Mouse (Mus musculus) layer of hippocampus, adult 2 months (tissue): ENCODE results near the gene Rpl35a. TPM values are rescaled to one million over a fixed set of nuclear protein-coding genes. Genes with fewer than 3 reads are reported as not detected.
A peak's percentile ranks its signal among the peaks of the same experiment; 100 is the strongest.
"Not testable (repeated sequence)": the region's sequence is repeated elsewhere in the genome, so short reads cannot be mapped to it uniquely, and the experiment has no call there.

ENCODE experiments used
- DNase-seq, 2 experiments: peaks; one replicate each; pipeline ENCODE4 v3.0.0; 2022; ENCODE audit warnings: low spot score in 2 of 2
- H3K27ac ChIP-seq: fragments of 200-600 bp; 2 replicates; pipeline ENCODE4 v1.8.1; 2022
- H3K4me3 ChIP-seq: fragments of 200-600 bp; 2 replicates; pipeline ENCODE4 v1.8.1; 2022; ENCODE audit warnings: mild to moderate bottlenecking
- CTCF ChIP-seq: fragments of 200-600 bp; conservative IDR thresholded peaks from 2 replicates; pipeline ENCODE4 v1.8.1; 2022; ENCODE audit warnings: antibody characterized with exemption, mild to moderate bottlenecking, moderate library complexity
- total RNA-seq, 2 experiments: library from RNA; stranded (reverse); gene quantifications; 2 replicates each; pipeline ENCODE4 v1.2.3; 2021

The Rpl35a gene
- total RNA-seq, 2 experiments from 2014 or later: 323 to 325 TPM

DNA sequence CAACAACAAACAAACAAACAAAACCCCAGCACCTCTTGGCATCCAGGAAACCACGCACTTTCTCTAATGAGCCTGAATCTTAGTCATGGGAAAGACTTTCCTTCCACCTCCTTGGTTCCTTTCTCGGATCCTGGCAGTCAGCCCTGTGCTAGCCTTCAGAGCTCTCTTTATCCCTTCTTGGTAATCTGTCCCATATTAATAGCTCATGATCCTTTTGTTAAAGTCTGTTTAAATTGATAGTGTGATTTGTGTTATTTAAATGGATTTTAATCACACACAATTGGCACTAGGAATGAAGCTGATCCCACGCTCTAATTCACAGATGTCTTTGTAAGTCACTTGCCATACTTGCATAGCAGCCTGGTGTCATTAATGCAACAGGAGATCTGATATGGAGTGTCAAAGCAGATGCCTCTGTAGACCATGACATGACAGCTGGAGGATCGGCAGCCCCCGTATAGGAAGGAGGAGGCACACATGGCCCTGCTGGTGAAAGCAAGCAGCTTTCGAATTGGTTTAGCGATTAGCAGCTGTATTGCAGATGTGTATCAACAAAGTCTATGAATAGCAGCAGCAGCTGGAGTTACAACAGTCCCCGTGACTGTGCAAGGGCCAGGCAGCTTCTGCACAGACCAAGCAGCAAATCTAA is 31.7 kb upstream of the Rpl35a start:
- peak; percentile 44 to 69 for DNase-seq
- Histone ChIP-seq H3K27ac (peak overlapping the region; percentile 77), H3K4me3 (no peak overlapping the region)
- no peak for TF ChIP-seq CTCF

DNA sequence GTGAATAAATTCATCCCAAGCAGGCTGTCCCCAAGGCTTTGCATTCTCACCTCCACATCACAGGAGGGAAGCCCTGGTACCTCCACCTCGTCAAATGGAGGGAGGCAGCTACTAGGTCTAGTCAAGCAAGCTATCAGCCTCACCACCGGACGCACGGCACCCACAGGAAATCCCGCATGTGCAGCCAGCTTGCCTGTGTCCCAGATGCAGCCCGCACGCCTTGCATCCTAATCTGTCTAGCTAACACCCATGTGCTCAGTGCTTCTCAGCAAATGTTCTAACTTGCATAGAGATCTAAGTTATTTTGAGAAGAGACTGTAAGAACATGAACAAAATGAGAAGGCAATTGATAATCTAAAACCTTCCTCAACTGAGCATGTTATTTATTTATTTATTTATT is 29.9 kb upstream of the Rpl35a start:
- H3K27ac ChIP-seq: no peak overlapping the region
- no peak overlapping the region for H3K4me3 ChIP-seq
- no peak for TF ChIP-seq CTCF
- no peak for DNase-seq

DNA sequence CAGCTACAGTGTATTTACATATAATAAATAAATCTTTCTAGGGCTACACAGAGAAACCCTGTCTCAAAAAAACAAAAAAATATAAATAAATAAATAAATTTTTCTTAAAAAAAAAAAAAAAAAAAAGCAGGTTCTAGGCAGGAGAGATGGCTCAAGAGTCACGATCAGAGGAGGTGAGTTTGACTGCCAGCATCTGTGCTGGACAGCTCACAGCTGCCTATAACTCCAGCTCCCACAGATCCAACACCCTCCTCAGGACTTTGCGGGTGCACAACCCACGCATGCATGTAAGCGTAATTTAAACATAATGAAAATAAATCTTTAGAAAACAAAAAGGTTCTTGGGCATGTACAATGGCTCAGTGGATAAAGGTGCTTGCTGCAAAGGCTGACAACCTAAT is 20.2 kb upstream of the Rpl35a start:
- H3K4me3 ChIP-seq: no peak overlapping the region
- TF ChIP-seq CTCF: no peak
- DNase-seq: no peak
- H3K27ac ChIP-seq: no peak overlapping the region

DNA sequence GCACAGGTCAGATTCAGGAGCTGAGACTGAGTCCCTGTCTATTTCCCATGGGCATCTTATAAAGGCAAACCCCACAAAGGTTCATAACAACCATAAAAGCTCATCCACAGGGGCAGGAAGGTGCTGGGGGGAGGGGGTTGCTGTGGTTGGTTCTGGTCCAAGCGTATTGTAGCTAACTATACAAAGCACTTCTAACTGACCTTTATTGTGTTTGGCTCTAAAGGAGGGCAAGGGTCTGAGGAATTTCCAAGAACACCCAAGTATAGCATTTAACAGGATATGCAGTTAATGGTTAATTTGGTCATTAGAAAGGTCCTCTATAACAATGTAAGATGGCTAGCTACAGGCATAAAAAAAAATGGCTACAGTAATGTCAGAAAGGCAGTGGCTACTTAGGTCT is 13.6 kb upstream of the Rpl35a start:
- Histone ChIP-seq H3K4me3 (no peak overlapping the region), H3K27ac (no peak overlapping the region)
- DNase-seq: no peak
- TF ChIP-seq CTCF: no peak

DNA sequence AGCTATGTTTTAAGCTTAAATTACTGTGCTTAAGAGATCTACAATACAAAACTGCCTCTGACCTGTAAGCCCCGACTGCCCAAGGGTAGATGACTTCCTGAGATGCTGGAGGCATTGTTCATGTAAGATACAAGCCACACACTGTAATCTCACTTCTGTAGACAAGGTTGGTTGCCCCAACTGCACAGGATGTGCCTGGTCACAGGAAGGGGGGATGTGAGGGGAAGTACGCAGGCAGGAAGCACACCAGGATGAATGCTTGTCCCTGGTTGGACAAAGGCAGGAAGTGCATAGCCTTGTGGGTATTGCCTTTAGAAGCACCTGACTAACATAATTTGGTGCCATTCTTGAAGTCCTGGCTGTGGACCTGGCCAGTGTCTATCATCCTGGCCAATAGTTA is 13.0 kb upstream of the Rpl35a start:
- no peak overlapping the region for H3K27ac ChIP-seq
- no peak for TF ChIP-seq CTCF
- no peak overlapping the region for H3K4me3 ChIP-seq
- no peak for DNase-seq

DNA sequence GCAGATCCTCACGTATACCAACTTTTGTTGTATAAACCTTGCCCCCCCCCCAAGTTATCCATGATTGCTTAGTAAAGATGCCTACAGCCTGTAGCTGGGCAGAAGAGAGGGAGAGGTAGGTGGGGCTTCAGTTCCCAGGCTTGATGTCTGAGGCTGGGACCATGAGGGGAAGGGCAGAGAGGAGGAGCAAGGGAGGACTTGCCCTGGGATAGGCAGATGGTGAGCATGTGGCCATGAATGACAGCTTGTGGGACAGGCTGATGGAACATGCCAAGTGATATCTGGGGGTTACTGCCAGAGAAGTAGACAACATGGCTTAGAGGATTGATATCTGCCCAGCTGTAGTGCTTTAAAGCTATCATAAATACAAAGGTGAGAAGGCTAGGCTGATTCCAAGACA is 8.2 kb upstream of the Rpl35a start:
- TF ChIP-seq CTCF: no peak
- H3K27ac ChIP-seq: no peak overlapping the region
- H3K4me3 ChIP-seq: no peak overlapping the region
- no peak for DNase-seq

DNA sequence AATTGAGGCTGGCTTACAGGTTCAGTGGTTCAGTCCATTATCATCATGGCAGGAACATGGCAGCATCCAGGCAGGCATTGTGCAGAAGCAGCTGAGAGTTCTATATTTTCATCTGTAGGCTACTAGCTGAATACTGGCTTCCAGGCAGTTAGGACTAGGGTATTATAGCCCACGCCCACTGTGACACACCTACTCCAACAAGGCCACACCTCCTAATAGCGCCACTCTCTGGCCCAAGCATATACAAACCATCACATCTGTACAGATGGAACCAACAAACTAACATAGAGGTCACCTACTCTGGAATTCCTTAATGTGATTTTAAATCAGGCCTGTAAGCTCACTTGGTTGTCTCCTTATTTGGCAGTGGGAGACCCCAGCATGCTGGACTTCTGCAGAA is 7.6 kb upstream of the Rpl35a start:
- H3K27ac ChIP-seq: no peak overlapping the region
- H3K4me3 ChIP-seq: no peak overlapping the region
- no peak for DNase-seq
- TF ChIP-seq CTCF: no peak

DNA sequence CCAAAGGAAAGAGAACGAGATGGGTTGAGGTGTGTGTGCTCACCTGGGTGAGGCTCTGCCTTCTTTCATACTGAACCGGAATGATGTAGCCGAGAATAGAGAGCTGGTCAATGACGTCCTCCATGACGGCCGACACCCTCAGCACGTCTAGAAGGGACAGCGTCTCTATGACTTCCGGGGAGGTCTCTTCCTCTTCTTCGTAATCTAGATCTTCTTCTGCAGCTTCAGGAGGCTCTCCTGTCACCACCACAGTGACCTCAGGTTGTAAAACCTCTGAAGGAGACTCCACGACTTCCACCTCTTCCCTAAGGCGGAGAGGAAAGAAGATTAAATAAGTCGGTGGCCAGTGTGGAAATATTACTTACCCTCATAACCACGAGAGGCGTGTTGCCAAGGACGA is 6.4 kb upstream of the Rpl35a start:
- TF ChIP-seq CTCF: no peak
- Histone ChIP-seq H3K27ac (no peak overlapping the region), H3K4me3 (no peak overlapping the region)
- DNase-seq: no peak

DNA sequence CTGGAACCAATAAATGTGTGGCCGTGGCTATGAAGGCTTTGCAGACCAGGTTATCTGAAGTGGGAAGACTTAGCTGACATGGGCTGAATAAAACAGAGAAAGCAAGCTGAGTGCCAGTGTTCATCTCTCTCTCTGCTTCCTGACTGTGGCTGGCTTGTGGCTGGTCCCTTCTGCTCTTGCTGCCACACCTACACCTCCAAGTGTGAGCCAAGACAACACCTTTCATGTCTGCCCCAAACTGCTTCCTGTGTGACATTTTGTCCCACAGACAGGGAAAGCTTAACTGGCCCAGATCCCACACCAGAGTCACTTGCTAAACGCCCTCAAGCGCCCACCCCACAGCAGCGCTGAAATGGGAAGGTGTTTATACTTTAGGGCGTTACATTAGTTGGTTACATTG is 3.1 kb upstream of the Rpl35a start:
- no peak for DNase-seq
- no peak for TF ChIP-seq CTCF
- Histone ChIP-seq H3K4me3 (no peak overlapping the region), H3K27ac (no peak overlapping the region)

DNA sequence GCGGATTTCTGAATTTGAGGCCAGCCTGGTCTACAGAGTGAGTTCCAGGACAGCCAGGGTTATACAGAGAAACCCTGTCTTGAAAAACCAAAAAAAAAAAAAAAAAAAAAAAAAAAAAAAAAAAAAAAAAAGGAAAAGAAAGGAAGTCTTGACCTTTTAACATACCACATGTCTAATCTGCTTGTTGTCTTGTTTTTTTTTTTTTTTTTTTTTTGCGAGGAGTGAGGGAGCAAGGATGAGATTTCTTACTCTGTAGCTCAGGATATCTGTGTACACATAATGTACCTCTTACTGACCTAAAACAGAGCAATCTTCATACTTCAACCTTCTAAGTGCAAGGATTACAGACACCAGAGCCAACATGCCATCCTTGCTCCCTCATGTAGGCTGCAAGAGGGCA is 1.3 kb upstream of the Rpl35a start:
- not testable (repeated sequence) for DNase-seq, H3K27ac ChIP-seq, H3K4me3 ChIP-seq

DNA sequence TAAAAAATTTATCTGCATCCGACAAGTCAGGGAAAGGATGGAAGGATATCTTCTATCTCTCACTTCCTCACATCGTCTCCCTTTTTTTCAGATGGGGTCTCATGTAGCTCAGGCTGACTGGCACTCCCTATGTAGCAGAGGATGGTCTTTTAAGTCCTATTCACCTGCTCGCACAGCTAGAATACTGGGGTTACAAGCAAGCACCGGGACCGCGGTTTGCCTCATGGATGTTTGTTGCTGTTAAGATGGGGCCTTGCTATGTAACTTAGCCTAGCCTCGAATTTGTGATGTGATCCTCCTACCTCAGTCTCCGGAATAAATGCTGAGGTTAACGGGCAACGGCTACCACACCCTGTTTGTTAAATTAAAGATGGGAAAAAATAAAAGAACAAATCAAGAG is 598 bp upstream of the Rpl35a start:
- H3K4me3 ChIP-seq: peak overlapping the region; percentile 75
- DNase-seq: no peak
- peak overlapping the region; percentile 100 for H3K27ac ChIP-seq
- TF ChIP-seq CTCF: no peak

DNA sequence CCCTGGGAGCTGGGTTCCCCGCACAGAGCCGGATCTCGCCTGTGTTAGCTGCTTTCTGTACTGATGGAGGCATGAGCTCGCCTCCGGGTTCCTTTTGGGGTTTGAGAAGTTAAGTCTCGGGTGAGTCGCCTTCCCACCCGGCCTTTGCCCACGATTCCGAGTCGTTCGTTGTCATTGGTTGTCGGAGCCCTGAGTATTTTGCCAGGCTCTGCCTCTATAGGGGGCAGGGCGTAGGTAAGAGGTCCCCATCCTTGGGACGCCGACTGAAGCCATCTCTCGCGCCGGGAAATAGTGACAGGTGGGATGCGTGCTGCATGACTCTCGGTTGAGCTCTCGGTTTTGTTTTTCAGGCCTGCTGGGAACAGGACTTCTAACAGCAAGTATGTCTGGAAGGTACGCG is 533 bp downstream of the Rpl35a start:
- H3K4me3 ChIP-seq: peak overlapping the region; percentile 75
- peak in 1 of 2 experiments; percentile 4 for DNase-seq
- H3K27ac ChIP-seq: peak overlapping the region; percentile 100
- no peak for TF ChIP-seq CTCF

DNA sequence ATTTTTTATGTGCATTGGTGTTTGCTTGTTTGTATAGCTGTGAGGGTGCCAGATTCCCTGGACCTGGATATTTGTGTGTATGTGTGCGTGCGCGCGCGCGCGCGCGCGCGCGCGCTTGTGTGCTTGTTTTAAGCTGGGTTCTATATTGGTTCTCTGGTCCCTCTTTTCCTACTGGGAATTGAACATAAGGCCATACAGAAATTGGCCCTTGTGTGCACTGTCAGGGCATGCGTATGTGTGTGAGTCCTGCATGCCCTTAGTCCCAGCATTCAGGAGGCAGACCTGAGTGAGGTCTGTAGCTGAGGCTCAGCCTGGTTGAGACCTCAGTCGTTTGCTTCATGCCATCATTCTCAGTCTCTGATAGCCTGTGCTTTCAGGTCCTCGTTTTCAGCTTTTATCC is 1.8 kb downstream of the Rpl35a start:
- no peak for DNase-seq
- no peak for TF ChIP-seq CTCF
- H3K27ac ChIP-seq: no peak overlapping the region
- peak overlapping the region; percentile 75; the same call in 1 of the 2 replicates for H3K4me3 ChIP-seq

DNA sequence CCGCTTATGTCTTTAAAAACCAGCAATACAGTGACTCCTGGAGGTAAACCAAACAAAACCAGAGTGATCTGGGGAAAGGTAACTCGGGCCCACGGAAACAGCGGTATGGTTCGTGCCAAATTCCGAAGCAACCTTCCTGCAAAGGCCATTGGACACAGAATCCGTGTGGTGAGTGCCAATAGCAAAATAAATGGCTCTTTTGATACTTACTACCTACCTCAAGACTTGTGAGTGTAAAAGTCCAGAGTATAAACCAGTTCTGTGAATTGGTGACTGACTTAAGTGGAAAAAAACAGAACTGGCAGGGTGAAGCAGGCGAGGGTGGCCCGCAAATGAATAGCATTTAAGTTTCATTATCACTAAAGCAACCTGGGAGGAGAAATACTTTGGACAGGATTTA is 2.4 kb downstream of the Rpl35a start:
- H3K27ac ChIP-seq, DNase-seq, H3K4me3 ChIP-seq: not testable (repeated sequence)

DNA sequence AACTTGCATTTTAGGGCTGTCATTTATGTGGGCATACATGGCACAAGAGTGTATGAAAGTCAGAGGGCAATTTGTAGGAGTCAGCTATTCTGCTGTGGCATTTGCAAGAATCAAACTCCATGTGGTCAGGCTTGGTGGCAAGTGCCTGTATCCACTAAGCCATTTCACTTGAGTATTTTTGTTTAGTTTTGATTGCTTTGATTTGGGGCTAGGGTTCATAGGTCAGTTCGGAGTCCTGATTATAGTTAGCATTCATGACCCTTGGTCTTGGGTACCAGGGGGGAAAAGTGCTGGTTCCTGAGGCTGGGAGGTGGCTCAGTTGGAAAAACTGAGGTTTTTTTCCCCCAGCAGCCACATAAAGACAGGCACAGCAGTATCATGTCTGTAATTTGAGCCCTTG is 3.2 kb downstream of the Rpl35a start:
- Histone ChIP-seq H3K27ac (no peak overlapping the region), H3K4me3 (no peak overlapping the region)
- no peak for DNase-seq
- no peak for TF ChIP-seq CTCF
